Mouse (Mus musculus): ENCODE data around the gene Canx. TPM values are rescaled to one million over a fixed set of nuclear protein-coding genes. Genes with fewer than 3 reads are reported as not detected.

Canx gene
- polyA plus RNA-seq, 1 experiment from 2014 or later = 221 TPM

DNA sequence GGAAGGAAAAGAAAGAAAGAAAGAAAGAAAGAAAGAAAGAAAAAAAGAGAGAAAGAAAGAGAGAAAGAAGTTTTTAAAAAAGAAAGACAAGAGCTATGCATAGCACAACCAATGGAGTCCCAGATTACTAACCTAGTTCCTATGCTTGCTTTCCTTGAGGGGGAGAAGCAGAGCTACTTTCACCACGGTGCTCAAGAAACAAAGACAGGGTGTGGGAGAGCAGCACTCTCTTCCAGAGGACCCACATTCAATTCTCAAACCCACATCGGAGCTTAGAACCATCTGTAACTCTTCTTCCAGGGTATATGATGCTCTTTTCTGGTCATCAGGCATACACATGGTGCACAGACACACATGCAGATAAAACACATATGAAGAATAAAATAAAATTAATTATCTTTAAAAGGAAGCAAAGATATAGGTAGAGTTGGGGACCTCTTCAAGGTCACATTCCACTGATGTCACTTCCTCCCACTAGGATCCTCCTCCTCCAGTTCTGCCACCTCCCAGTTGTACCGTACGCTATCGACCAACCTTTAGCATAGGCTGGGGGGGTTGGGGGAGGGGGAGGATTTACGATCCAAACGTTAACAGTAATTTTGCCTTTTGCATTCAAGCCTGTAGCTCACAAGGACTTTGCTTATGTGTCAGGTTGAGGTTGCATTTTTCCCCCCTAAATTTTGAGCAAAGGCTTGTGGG lies 76.9 kb downstream of the Canx start:
- H3K4me3 ChIP-seq (ENCODE audit: low read depth, low read length) = no peak overlapping the region
- H3K9ac ChIP-seq (replicated peaks; ENCODE audit: low read depth, low read length) = no peak overlapping the region
- no peak overlapping the region for H3K27ac ChIP-seq (ENCODE audit: low read length)
- H3K4me1 ChIP-seq (ENCODE audit: control insufficient read depth, insufficient read depth, low read length) = 0 out of 2 replicates have a peak, but pooled peaks cover 5% of the 10 kb centered on the region
- H3K9me3 ChIP-seq (ENCODE audit: control insufficient read depth, low read depth, low read length) = no peaks in the 10 kb centered on the region
- H3K36me3 ChIP-seq (ENCODE audit: control insufficient read depth, insufficient read depth, low read length) = no peaks in the 10 kb centered on the region
- H3K27me3 ChIP-seq (ENCODE audit: control insufficient read depth, insufficient read depth, low read length) = no peaks in the 10 kb centered on the region
- no peak overlapping the region for H3K4me2 ChIP-seq (replicated peaks; ENCODE audit: low read depth, low read length)
- ATAC-seq (ENCODE audit: insufficient number of reproducible peaks, insufficient read depth, low FRiP score, low read depth) = no peak
- WGBS = 79% methylated on average over 7 of the region's 7 CpGs

DNA sequence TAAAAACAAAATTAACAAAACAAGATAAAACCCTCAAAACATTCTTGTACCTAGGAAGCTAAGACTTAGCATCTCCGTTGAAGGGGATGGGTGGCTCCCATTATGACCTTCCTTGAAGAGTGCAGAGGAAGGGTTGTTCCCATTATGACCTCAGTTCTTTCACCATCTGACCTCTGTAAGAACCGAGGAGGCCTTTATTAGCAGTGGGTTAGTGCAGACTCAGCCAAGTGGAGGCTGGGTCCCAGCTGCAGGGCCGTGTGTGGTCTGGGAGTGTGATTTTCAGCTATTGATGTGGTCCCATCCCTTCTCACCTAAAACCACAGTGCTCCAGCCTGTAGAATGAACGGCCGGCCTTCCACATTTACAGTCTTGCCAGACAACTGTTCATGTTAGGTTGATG lies 80.2 kb downstream of the Canx start:
- no peaks in the 10 kb centered on the region for H3K4me1 ChIP-seq (ENCODE audit: control insufficient read depth, insufficient read depth, low read length)
- H3K4me3 ChIP-seq (ENCODE audit: low read depth, low read length) = no peak overlapping the region
- H3K9me3 ChIP-seq (ENCODE audit: control insufficient read depth, low read depth, low read length) = no peaks in the 10 kb centered on the region
- H3K36me3 ChIP-seq (ENCODE audit: control insufficient read depth, insufficient read depth, low read length) = no peaks in the 10 kb centered on the region
- H3K27me3 ChIP-seq (ENCODE audit: control insufficient read depth, insufficient read depth, low read length) = no peaks in the 10 kb centered on the region
- WGBS = 76% methylated on average over 5 of the region's 5 CpGs
- no peak overlapping the region for H3K9ac ChIP-seq (replicated peaks; ENCODE audit: low read depth, low read length)
- ATAC-seq (ENCODE audit: insufficient number of reproducible peaks, insufficient read depth, low FRiP score, low read depth) = no peak
- H3K27ac ChIP-seq (ENCODE audit: low read length) = no peak overlapping the region
- H3K4me2 ChIP-seq (replicated peaks; ENCODE audit: low read depth, low read length) = no peak overlapping the region

MicroRNAs within 50 kb of the gene (microRNA counts, 519-probe panel; counts per million panel counts)
- 2,331 counts per million, percentile 36 among the panel's probes with 10 or more counts for microRNA mmu-miR-804

Small RNA genes within 50 kb of the gene (microRNA-seq; reads per million reads assigned to microRNA genes)
- not detected for gene Mir804

Other genes starting within 250 kb of the Canx start
- 37.8 and 39.3 TPM in 2 replicates for gene Tbc1d9b, start 194.3 kb downstream of the Canx start, polyA plus RNA-seq (2014; fragmentation: Nextera tagmentation; extraction: Ambion mirVana)
- 15.5 and 17.3 TPM in 2 replicates for gene Mrnip, start 151.2 kb downstream of the Canx start, polyA plus RNA-seq (2014; fragmentation: Nextera tagmentation; extraction: Ambion mirVana)
- 173 and 188 TPM in 2 replicates for gene Sqstm1, start 114.8 kb downstream of the Canx start, polyA plus RNA-seq (2014; fragmentation: Nextera tagmentation; extraction: Ambion mirVana)
- gene Mgat4b, start 114.8 kb downstream of the Canx start, polyA plus RNA-seq (2014; fragmentation: Nextera tagmentation; extraction: Ambion mirVana) = 9.6 and 12.7 TPM in 2 replicates
- 3.9 and 4.6 TPM in 2 replicates for gene Ltc4s, start 87.1 kb downstream of the Canx start, polyA plus RNA-seq (2014; fragmentation: Nextera tagmentation; extraction: Ambion mirVana)
- gene Maml1, start 33.4 kb downstream of the Canx start, polyA plus RNA-seq (2014; fragmentation: Nextera tagmentation; extraction: Ambion mirVana) = 9.9 and 10.0 TPM in 2 replicates
- gene Cby3, start 28.8 kb upstream of the Canx start, polyA plus RNA-seq (2014; fragmentation: Nextera tagmentation; extraction: Ambion mirVana) = 0.51 TPM in 1 of 2 replicates, not detected in the other
- gene Hnrnph1, start 51.3 kb upstream of the Canx start, polyA plus RNA-seq (2014; fragmentation: Nextera tagmentation; extraction: Ambion mirVana) = 475 and 496 TPM in 2 replicates
- gene Rufy1, start 105.5 kb upstream of the Canx start, polyA plus RNA-seq (2014; fragmentation: Nextera tagmentation; extraction: Ambion mirVana) = 22.6 and 23.0 TPM in 2 replicates

Measured in stomach, embryonic 14.5 days (tissue).